Mouse (Mus musculus) lung, embryonic 14.5 days (tissue): Measurements from ENCODE around the gene Camsap1. TPM values are rescaled to one million over a fixed set of nuclear protein-coding genes. Genes with fewer than 3 reads are reported as not detected.

ENCODE experiments used
- ATAC-seq: fragments of 200-750 bp; cut with Nextera tagmentation; 2 replicates; pipeline ENCODE4 v1.8.0; 2017; ENCODE audit warnings: mild to moderate bottlenecking, moderate TSS enrichment, moderate library complexity; ENCODE audit not compliant: insufficient read depth
- DNase-seq: peaks from one replicate; pipeline ENCODE4 v3.0.0-alpha.2; 2015
- H3K27ac ChIP-seq: fragments of 300-500 bp; sonication (generic); 2 replicates; pipeline ENCODE4 v1.5.1; 2014; ENCODE audit warnings: low read depth, mild to moderate bottlenecking, moderate library complexity
- H3K27me3 ChIP-seq: fragments of 300-500 bp; sonication (generic); 2 replicates; pipeline ENCODE4 v1.6.1; 2014; ENCODE audit warnings: low read length, control low read depth; ENCODE audit not compliant: insufficient read depth
- H3K36me3 ChIP-seq: fragments of 300-500 bp; sonication (generic); 2 replicates; pipeline ENCODE4 v1.6.1; 2014; ENCODE audit warnings: control low read depth; ENCODE audit not compliant: insufficient read depth
- H3K4me1 ChIP-seq: fragments of 300-500 bp; sonication (generic); 2 replicates; pipeline ENCODE4 v1.6.1; 2014; ENCODE audit warnings: antibody characterized with exemption, control low read depth; ENCODE audit not compliant: insufficient read depth
- H3K4me2 ChIP-seq: fragments of 300-500 bp; sonication (generic); 2 replicates; pipeline ENCODE4 v1.6.1; 2014; ENCODE audit warnings: mild to moderate bottlenecking
- H3K4me3 ChIP-seq: fragments of 300-500 bp; sonication (generic); 2 replicates; pipeline ENCODE4 v1.5.1; 2014; ENCODE audit warnings: low read depth, low read length
- H3K9ac ChIP-seq: fragments of 300-500 bp; sonication (generic); 2 replicates; pipeline ENCODE4 v1.6.1; 2014
- H3K9me3 ChIP-seq: fragments of 300-500 bp; sonication (generic); 2 replicates; pipeline ENCODE4 v1.6.1; 2016; ENCODE audit warnings: low read depth, low read length, control low read depth
- CTCF ChIP-seq: IDR thresholded peaks from 2 replicates; pipeline ENCODE4 v1.5.1; 2016; ENCODE audit warnings: antibody characterized with exemption, low read depth
- WGBS: fragments of 180-500 bp; shearing (Covaris S2); extraction: QIAGEN DNeasy Blood & Tissue Kit; methylation state at CpG from one replicate; pipeline ENCODE4 v1.1.7; 2014; 5-methylcytosine and 5-hydroxymethylcytosine counted together
- polyA plus RNA-seq: library from polyadenylated mRNA; unstranded; fragments of >200 nt; fragmentation: Nextera tagmentation; extraction: Ambion mirVana; gene quantifications from 2 replicates; pipeline ENCODE4 v1.2.1, GENCODE M21; 2014

Camsap1 gene
- polyA plus RNA-seq, 1 experiment from 2014 or later = 31.9 TPM

DNA sequence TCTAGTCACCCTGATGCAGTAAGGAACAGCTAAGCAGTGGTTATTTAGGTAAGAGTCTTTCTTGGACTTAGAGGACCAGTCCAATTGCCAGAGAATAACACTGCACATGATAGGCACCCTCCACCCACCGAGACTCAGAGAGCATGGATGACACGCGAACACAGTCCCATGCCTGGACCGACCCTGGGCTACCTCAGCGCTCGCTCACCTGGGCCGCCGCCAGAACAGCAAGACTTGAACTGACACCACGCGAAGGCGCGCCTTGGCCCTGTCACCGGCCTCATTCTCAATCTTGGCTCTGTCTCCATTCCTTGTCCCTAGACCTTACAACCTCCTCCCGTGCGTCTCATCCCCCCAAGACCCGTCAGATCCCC lies 1.0 kb downstream of the Camsap1 start:
- whole genome bisulfite sequencing = 0% methylated on average over 16 of the region's 16 CpGs
- H3K4me2 ChIP-seq = peak overlapping the region; percentile 79
- H3K4me3 ChIP-seq = peak overlapping the region; percentile 94
- no peaks in the 10 kb centered on the region for H3K27me3 ChIP-seq
- DNase-seq (peak; percentile 27), ATAC-seq (no peak)
- no peaks in the 10 kb centered on the region for H3K9me3 ChIP-seq
- no peak overlapping the region for H3K27ac ChIP-seq
- no peak for TF ChIP-seq CTCF
- peaks cover 8% of the 10 kb centered on the region for H3K4me1 ChIP-seq
- H3K9ac ChIP-seq = peak overlapping the region; percentile 95
- peaks cover 8% of the 10 kb centered on the region; the same call in 1 of the 2 replicates for H3K36me3 ChIP-seq

DNA sequence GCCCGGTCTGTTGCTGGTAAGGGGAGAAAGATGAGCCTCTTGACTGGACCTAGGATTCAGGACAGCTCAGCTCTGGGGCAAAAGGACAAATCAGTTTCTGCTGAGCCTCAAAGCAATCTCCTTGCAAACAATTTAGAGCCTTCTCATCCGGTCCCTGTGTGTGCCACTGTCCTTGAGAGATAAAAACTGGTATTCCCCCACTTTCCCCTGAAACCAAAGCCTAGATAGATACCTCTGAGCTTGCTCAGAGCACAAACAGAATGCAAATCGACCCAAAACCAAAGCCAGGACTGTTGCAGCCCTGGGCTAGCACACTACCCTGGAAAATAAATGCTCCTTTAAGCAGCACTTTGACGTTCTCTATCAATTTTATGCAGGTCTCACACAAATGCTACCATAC lies 4.1 kb downstream of the Camsap1 start:
- no peaks in the 10 kb centered on the region for H3K9me3 ChIP-seq
- DNase-seq = no peak
- H3K4me3 ChIP-seq = no peak overlapping the region
- no peaks in the 10 kb centered on the region for H3K27me3 ChIP-seq
- no peak overlapping the region for H3K9ac ChIP-seq
- H3K27ac ChIP-seq = peak overlapping the region; percentile 24; the same call in 1 of the 2 replicates
- ATAC-seq = no peak
- no peak for TF ChIP-seq CTCF
- peaks cover 8% of the 10 kb centered on the region; the same call in 1 of the 2 replicates for H3K36me3 ChIP-seq
- H3K4me2 ChIP-seq = no peak overlapping the region
- H3K4me1 ChIP-seq = peaks cover 8% of the 10 kb centered on the region
- 71% methylated on average over 4 of the region's 4 CpGs for WGBS

DNA sequence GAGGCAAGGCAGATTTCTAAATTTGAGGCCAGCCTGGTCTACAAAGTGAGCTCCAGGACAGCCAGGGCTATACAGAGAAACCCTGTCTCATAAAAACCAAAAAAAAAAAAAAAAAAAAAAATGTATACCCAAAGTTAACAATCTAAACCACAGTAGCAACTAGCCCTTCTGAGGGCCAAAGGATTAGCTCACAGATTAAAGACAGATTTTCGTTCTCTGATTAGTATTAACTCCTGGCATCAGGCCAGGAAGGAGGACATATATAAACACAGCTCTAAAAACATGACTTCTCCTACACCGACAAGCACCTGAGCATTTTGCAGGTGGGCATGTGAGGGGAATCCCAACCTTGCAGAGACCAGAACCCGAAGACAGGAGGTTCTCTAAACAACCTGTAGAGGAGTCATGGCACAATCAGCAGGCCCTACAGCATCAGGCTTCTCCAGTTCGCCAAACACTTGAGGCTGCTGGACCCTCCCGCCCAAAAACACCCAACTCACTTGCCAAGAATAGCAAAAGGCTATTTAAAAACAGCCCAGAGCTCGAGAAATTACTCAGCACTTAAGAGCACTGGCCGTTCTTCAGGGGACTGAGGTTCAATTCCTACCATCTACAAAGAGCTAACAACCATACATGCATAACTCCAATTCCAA lies 5.4 kb downstream of the Camsap1 start:
- no peaks in the 10 kb centered on the region for H3K27me3 ChIP-seq
- TF ChIP-seq CTCF = no peak
- no peak for DNase-seq
- H3K9me3 ChIP-seq = no peaks in the 10 kb centered on the region
- H3K4me2 ChIP-seq = no peak overlapping the region
- peaks cover 18% of the 10 kb centered on the region for H3K36me3 ChIP-seq
- WGBS = 50% methylated on average over 7 of the region's 7 CpGs
- no peak overlapping the region for H3K9ac ChIP-seq
- H3K4me1 ChIP-seq = peaks cover 8% of the 10 kb centered on the region
- ATAC-seq = no peak
- no peak overlapping the region for H3K27ac ChIP-seq
- no peak overlapping the region for H3K4me3 ChIP-seq

DNA sequence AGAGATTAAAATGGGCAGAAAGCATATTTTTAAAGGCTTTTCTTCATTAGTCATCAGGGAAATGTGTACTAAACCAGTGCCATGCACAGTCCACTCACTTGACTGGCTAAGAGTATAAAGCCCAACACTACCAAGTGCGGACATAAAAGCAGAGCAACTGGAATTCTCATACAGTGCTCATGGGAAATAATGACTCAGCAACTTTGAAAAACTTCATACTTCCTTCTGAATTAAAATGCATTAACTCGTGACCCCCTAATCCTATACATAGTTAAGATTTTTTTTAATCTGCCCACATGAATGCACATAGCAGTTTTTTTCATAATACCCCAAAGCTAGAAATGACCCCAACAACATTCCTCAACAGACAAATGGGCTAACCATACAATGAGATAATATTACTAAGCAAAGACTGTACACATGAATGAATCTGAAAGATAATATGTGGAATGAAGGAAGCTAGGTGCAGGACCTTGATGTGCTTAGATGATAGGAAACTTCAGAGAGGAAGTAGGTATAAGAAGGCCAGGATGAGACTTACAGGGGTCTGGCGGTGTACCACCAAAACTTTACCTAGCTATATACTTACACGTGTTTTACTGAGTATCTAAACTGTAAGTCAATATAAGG lies 7.8 kb downstream of the Camsap1 start:
- H3K36me3 ChIP-seq = peaks cover 20% of the 10 kb centered on the region
- no peaks in the 10 kb centered on the region for H3K27me3 ChIP-seq
- TF ChIP-seq CTCF = no peak
- peaks cover 8% of the 10 kb centered on the region for H3K4me1 ChIP-seq
- H3K9me3 ChIP-seq = no peaks in the 10 kb centered on the region
- no peak overlapping the region for H3K27ac ChIP-seq
- no peak overlapping the region for H3K4me2 ChIP-seq
- ATAC-seq (no peak), DNase-seq (no peak)
- 82% methylated on average over 4 of the region's 4 CpGs for whole genome bisulfite sequencing
- no peak overlapping the region for H3K9ac ChIP-seq
- H3K4me3 ChIP-seq = no peak overlapping the region

DNA sequence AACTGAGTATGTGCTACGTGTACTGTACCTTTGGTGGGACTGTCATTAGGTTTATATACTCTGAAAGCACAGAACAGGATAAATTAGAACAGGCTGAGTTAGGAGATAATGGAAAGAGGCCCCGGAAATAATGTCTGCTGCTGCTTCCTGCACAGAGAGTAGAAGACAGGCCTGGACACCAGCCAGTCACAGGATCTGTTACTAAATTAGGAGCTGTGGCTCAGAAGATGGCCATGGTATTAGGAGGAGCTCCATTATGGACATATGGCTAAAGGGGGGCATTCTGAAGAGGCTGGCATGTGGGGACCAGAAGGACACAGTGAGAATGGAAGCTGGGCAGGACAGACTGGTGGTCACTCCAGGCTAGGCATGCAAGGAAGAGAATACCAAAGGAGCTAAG lies 12.7 kb downstream of the Camsap1 start:
- Histone ChIP-seq H3K4me1 (peaks cover 10% of the 10 kb centered on the region), H3K27ac (no peak overlapping the region), H3K36me3 (peaks cover 30% of the 10 kb centered on the region), H3K9me3 (no peaks in the 10 kb centered on the region), H3K4me3 (no peak overlapping the region), H3K4me2 (no peak overlapping the region), H3K27me3 (no peaks in the 10 kb centered on the region), H3K9ac (no peak overlapping the region)
- no peak for TF ChIP-seq CTCF
- ATAC-seq = no peak
- WGBS = 58% methylated on average over 2 of the region's 2 CpGs
- peak; percentile 35 for DNase-seq

DNA sequence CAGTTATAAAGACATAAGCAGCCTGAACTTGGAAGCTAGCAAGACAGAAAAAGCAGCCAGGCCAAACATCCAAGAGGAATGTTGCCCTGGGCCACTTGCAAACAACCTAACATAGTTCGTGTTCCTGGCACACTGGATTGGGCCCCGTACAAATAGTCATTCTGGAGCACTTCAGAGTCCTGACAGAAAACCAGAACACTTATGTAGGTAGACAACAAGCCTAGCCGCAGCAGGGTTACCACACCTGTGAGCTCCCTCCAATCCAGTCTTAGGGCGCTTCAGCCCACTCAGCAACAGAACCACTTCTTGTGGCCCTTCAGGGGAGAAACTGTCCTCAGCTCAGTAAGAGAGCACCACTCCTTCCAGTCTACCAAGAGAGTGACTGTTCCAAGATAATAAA lies 13.8 kb downstream of the Camsap1 start:
- H3K27me3 ChIP-seq = no peaks in the 10 kb centered on the region
- no peaks in the 10 kb centered on the region for H3K9me3 ChIP-seq
- peaks cover 10% of the 10 kb centered on the region for H3K4me1 ChIP-seq
- peaks cover 41% of the 10 kb centered on the region for H3K36me3 ChIP-seq
- no peak overlapping the region for H3K9ac ChIP-seq
- DNase-seq (no peak), ATAC-seq (no peak)
- no peak overlapping the region for H3K4me3 ChIP-seq
- no peak overlapping the region for H3K27ac ChIP-seq
- 74% methylated on average over 4 of the region's 4 CpGs for WGBS
- TF ChIP-seq CTCF = no peak
- no peak overlapping the region for H3K4me2 ChIP-seq

DNA sequence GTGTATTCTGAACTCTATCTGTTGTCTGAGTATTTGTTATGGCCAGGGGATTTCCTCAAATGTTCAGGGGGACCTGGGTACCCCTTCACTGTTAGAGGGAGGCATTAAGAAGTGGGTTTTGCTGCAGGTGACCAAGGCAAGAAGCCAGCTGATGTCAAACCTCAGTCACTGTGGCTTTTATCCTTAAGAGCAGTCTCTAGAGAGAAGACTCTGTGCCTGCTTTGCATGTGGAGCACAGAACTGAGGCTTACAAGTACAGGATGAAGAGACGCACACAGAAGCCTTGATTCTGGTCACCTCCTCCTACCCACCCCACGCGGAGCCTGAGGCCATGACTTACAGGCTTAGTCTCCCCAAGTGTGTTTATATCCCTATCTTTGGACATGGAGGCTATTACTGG lies 33.8 kb downstream of the Camsap1 start:
- no peak for DNase-seq
- no peak for ATAC-seq
- 82% methylated on average over 3 of the region's 3 CpGs for WGBS
- Histone ChIP-seq H3K27me3 (no peaks in the 10 kb centered on the region), H3K4me2 (no peak overlapping the region), H3K4me1 (no peaks in the 10 kb centered on the region), H3K4me3 (no peak overlapping the region), H3K9me3 (no peaks in the 10 kb centered on the region), H3K27ac (no peak overlapping the region), H3K36me3 (peaks cover 61% of the 10 kb centered on the region), H3K9ac (no peak overlapping the region)
- no peak for TF ChIP-seq CTCF
